Mouse (Mus musculus) embryonic facial prominence, embryonic 10.5 days (tissue): ENCODE results near the gene Atxn7l3. TPM values are rescaled to one million over a fixed set of nuclear protein-coding genes. Genes with fewer than 3 reads are reported as not detected.
A peak's percentile ranks its signal among the peaks of the same experiment; 100 is the strongest.

Source experiments
- DNase-seq: peaks from one replicate; pipeline ENCODE4 v3.0.0-alpha.2; 2017; ENCODE audit warnings: low spot score
- H3K27ac ChIP-seq: fragments of 300-500 bp; sonication (generic); replicated peaks from 2 replicates; pipeline ENCODE4 v1.5.1; 2016; ENCODE audit warnings: mild to moderate bottlenecking
- H3K27me3 ChIP-seq: fragments of 300-500 bp; sonication (generic); replicated peaks from 2 replicates; pipeline ENCODE4 v1.6.1; 2016; ENCODE audit warnings: low read depth, mild to moderate bottlenecking; ENCODE audit not compliant: poor library complexity, severe bottlenecking
- H3K36me3 ChIP-seq: fragments of 300-500 bp; sonication (generic); replicated peaks from 2 replicates; pipeline ENCODE4 v1.6.1; 2016; ENCODE audit warnings: mild to moderate bottlenecking, moderate library complexity
- H3K4me1 ChIP-seq: fragments of 300-500 bp; sonication (generic); 2 replicates; pipeline ENCODE4 v1.6.1; 2016
- H3K4me3 ChIP-seq: fragments of 300-500 bp; sonication (generic); 2 replicates; pipeline ENCODE4 v1.5.1; 2016; ENCODE audit warnings: mild to moderate bottlenecking, moderate library complexity
- H3K9me3 ChIP-seq: fragments of 300-500 bp; sonication (generic); 2 replicates; pipeline ENCODE4 v1.6.1; 2016; ENCODE audit warnings: mild to moderate bottlenecking
- WGBS: fragments of 180-500 bp; shearing (Covaris S2); methylation state at CpG from one replicate; pipeline ENCODE4 v1.1.7; 2016; 5-methylcytosine and 5-hydroxymethylcytosine counted together
- polyA plus RNA-seq: library from polyadenylated mRNA; unstranded; fragments of >200 nt; fragmentation: Nextera tagmentation; extraction: Ambion mirVana; gene quantifications from 2 replicates; pipeline ENCODE4 v1.2.1, GENCODE M21; 2016

The Atxn7l3 gene
- polyA plus RNA-seq, 1 experiment from 2014 or later = 18.2 TPM

GRCm38 (mm10) chr11:102266631-102267355, 29.6 kb downstream of the Atxn7l3 start:
- no peaks in the 10 kb centered on the region for H3K27me3 ChIP-seq
- H3K27ac ChIP-seq = no peak overlapping the region
- no peak overlapping the region for H3K4me3 ChIP-seq
- 86% methylated on average over 8 of the region's 8 CpGs for WGBS
- no peak for DNase-seq
- no peaks in the 10 kb centered on the region for H3K9me3 ChIP-seq
- peaks cover 38% of the 10 kb centered on the region for H3K36me3 ChIP-seq
- peaks cover 18% of the 10 kb centered on the region for H3K4me1 ChIP-seq

DNA sequence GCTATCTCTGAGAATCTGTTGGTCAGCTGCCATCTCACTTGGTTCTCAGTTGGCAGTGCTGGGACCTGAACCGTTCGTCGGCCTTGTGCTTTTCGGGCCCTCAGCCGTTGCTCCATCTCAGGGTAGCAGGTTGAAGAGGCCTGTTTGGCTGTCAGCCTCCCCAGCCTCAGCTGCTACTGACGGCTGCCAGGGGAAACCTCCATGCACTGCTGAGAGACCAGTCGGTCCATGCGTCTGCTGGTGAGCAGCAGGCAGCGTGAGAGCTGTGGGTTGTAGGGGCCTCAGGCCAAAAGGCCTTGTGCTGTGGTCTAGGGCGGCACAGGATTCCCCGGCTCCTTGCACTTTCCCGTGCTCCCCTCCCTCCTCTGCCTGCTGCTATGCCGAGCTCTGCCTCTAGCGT, 30.6 kb downstream of the Atxn7l3 start:
- WGBS = 64% methylated on average over 14 of the region's 14 CpGs
- Histone ChIP-seq H3K9me3 (no peaks in the 10 kb centered on the region), H3K4me3 (no peak overlapping the region), H3K36me3 (peaks cover 48% of the 10 kb centered on the region), H3K4me1 (peaks cover 18% of the 10 kb centered on the region), H3K27me3 (no peaks in the 10 kb centered on the region), H3K27ac (no peak overlapping the region)
- no peak for DNase-seq

DNA sequence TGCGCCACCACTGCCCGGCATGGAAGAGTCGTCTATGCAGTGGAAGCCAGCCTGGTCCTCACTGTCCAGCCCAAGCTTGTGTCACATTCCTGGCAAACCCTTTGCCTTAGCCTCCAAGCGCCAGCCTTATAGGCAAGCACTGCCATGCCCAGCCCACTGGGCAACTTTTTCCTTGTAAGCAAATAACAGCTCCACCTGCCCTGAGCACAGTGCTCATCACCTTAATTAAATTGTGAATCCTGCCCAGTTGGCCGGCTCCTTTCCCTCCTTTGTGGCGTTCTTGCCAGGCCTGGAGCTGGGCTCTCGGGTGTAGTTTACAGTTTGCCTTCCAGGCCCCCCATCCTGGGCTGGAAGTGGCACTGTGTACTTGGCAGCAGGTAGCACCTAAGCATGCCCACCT, 33.2 kb downstream of the Atxn7l3 start:
- WGBS = 92% methylated on average over 7 of the region's 7 CpGs
- H3K36me3 ChIP-seq = peaks cover 72% of the 10 kb centered on the region
- DNase-seq = no peak
- no peaks in the 10 kb centered on the region for H3K27me3 ChIP-seq
- H3K9me3 ChIP-seq = no peaks in the 10 kb centered on the region
- no peak overlapping the region for H3K4me3 ChIP-seq
- peaks cover 18% of the 10 kb centered on the region for H3K4me1 ChIP-seq
- H3K27ac ChIP-seq = no peak overlapping the region

- Histone ChIP-seq H3K36me3 (peaks cover 96% of the 10 kb centered on the region), H3K27ac (no peak overlapping the region), H3K27me3 (no peaks in the 10 kb centered on the region), H3K9me3 (no peaks in the 10 kb centered on the region), H3K4me3 (no peak overlapping the region), H3K4me1 (peaks cover 19% of the 10 kb centered on the region)
- DNase-seq = no peak
- WGBS = 91% methylated on average over 3 of the region's 3 CpGs
Measured at GRCm38 (mm10) chr11:102258521-102258920, 37.9 kb downstream of the Atxn7l3 start.

DNA sequence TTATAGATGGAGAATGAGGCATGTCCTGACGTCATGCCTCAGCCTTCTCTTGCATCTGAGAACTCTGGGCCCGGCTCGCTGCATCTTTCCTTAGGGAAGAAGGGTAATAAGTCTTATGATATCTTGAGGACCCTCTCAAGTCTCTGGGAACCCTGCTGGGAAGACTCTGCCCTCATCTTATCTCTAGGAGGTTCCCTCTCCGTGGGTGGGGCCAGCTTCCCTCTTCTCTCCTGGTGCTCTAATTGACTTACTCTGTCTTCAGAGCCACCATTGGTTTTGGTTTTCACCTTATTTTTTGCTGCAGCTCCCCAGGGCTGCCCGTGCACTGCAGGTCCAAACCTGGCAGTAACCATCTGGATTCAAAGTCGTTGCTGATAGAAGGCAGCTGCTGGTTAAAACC, 38.3 kb downstream of the Atxn7l3 start:
- H3K27ac ChIP-seq = no peak overlapping the region
- WGBS = 84% methylated on average over 6 of the region's 6 CpGs
- H3K36me3 ChIP-seq = peaks cover 95% of the 10 kb centered on the region
- DNase-seq = no peak
- no peaks in the 10 kb centered on the region for H3K27me3 ChIP-seq
- H3K9me3 ChIP-seq = no peaks in the 10 kb centered on the region
- no peak overlapping the region for H3K4me3 ChIP-seq
- H3K4me1 ChIP-seq = peaks cover 19% of the 10 kb centered on the region

- peaks cover 19% of the 10 kb centered on the region for H3K4me1 ChIP-seq
- H3K27ac ChIP-seq = peak overlapping the region; percentile 69
- no peaks in the 10 kb centered on the region for H3K27me3 ChIP-seq
- no peak overlapping the region for H3K4me3 ChIP-seq
- 37% methylated on average over 9 of the region's 9 CpGs for WGBS
- H3K9me3 ChIP-seq = no peaks in the 10 kb centered on the region
- peak; percentile 73 for DNase-seq
- peaks cover 95% of the 10 kb centered on the region for H3K36me3 ChIP-seq
Measured at GRCm38 (mm10) chr11:102257514-102257913, 38.9 kb downstream of the Atxn7l3 start.

DNA sequence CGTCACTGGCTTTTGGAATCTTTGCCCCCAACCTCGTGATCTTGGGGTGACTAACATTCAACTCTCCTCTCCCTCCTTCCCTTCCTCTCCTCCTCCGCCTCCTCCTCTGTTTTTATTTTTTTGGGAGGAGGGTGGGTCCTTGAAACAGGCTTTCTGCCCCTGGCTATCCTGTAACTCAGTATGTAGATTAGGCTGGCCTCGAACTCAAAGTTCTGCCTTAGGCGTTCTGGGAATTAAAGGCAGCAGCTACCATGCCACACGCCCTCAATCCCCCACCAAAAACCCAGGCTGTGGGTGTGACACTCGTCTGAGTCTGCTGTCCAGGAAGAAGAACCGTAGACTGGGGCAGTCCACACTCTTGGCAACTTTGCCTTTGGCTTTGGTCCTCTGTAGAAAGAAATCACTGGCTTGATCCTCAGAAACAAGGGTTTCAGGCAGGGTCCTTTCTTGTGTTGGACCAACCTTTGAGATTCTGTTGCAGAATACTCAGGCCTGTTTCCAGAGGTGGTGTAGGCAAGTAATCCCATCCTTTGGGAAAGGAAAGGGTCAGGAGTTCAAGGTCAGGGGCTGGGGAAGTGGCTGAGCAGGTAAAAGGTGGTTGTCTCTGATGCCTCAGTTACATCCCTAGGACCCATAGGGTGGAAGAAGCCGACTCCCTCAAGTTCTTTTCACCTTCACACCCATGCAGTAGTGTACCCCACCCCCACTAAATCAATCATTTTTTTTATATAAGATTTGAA, 46.9 kb downstream of the Atxn7l3 start:
- Histone ChIP-seq H3K27ac (peak overlapping the region; percentile 88), H3K36me3 (peaks cover 40% of the 10 kb centered on the region), H3K4me3 (peak overlapping the region; percentile 95), H3K9me3 (no peaks in the 10 kb centered on the region), H3K4me1 (peaks cover 25% of the 10 kb centered on the region), H3K27me3 (peaks cover 20% of the 10 kb centered on the region)
- 14% methylated on average over 9 of the region's 9 CpGs for WGBS
- no peak for DNase-seq

DNA sequence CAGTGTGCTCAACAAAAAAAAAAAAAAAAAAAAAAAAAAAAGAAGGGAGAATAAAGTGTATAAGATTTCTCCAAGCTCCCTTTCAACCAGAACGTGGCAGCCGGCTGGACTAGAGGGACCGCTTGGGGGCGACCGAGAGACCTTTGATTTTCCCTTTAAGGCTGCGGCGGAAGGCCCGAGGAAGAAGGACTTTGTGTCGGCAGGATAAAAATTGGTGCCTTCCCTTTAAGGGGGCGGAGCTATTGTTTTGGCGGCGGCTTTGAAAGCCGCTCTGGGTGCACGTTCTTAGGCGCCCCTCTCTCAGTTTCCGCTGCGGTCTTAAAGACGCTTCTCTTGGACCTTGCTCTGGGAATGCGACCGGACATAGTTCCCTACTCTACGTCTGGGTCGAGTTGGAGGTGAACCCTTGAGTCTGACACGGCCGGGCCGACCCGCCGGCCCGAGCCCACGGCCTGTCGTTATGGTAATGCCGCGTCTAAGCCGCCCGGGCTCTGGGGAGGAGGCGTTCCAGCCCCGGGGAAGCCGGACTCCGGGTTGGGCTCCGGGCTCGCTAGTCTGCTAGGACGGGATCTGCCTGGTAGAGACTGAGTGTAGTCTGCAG, 47.7 kb downstream of the Atxn7l3 start, which contains the start of gene BC030867:
TSS of gene BC030867 (plus strand) at position 253 of the 601 bp plus-strand sequence.
- DNase-seq = peak; percentile 96
- H3K4me3 ChIP-seq = peak within 1 kb of the TSS; percentile 95
- H3K27ac ChIP-seq = peak within 1 kb of the TSS; percentile 88
- peaks cover 24% of the 10 kb centered on the region for H3K27me3 ChIP-seq
- WGBS = under 1% methylated on average over 41 of the region's 41 CpGs
- peaks cover 32% of the 10 kb centered on the region for H3K36me3 ChIP-seq
- H3K9me3 ChIP-seq = no peaks in the 10 kb centered on the region
- H3K4me1 ChIP-seq = peaks cover 26% of the 10 kb centered on the region

GRCm38 (mm10) chr11:102246871-102247270, 49.6 kb downstream of the Atxn7l3 start:
- no peak overlapping the region for H3K4me3 ChIP-seq
- H3K4me1 ChIP-seq = peaks cover 26% of the 10 kb centered on the region
- peaks cover 14% of the 10 kb centered on the region for H3K36me3 ChIP-seq
- H3K27me3 ChIP-seq = peaks cover 24% of the 10 kb centered on the region
- H3K9me3 ChIP-seq = no peaks in the 10 kb centered on the region
- 86% methylated on average over 4 of the region's 4 CpGs for WGBS
- H3K27ac ChIP-seq = no peak overlapping the region
- DNase-seq = no peak

- H3K4me1 ChIP-seq = peaks cover 27% of the 10 kb centered on the region
- no peak for DNase-seq
- H3K27ac ChIP-seq = no peak overlapping the region
- WGBS = 93% methylated on average over 6 of the region's 6 CpGs
- H3K9me3 ChIP-seq = no peaks in the 10 kb centered on the region
- H3K4me3 ChIP-seq = no peak overlapping the region
- peaks cover 24% of the 10 kb centered on the region for H3K27me3 ChIP-seq
- H3K36me3 ChIP-seq = peaks cover 8% of the 10 kb centered on the region
Measured at GRCm38 (mm10) chr11:102246273-102246635, 50.2 kb downstream of the Atxn7l3 start.

DNA sequence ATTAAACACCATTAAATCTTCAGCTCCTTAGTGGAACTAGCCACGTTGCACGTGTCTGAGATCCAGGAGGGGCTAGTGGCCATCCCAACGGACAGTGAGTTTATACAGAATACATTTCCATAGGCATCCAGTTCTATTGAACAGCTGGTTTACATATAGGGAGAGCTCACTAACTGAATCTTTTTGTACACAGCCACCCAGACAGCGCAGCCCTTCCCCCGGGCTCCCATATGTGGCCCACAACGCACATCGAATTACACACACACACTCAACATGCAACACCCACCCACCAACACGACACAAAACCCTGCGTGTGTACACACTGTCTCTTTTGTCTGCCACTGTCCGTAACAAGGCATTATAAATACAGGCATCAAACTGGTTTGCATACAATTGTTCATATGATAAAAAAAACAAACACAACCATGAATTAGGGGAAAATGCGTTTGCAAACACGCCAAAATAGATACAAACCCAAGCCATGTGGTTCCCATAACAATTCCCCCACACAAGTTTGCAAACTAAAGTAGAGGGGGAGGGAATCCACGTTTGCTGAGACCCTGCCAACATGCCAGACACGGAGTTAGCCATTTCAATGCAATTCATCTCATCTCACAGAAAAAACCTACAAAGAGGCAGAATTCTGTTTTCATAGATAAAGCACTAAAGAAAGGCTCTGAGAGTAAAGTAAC, 50.7 kb downstream of the Atxn7l3 start:
- 60% methylated on average over 14 of the region's 14 CpGs for WGBS
- H3K27ac ChIP-seq = peak overlapping the region; percentile 81
- DNase-seq = no peak

DNA sequence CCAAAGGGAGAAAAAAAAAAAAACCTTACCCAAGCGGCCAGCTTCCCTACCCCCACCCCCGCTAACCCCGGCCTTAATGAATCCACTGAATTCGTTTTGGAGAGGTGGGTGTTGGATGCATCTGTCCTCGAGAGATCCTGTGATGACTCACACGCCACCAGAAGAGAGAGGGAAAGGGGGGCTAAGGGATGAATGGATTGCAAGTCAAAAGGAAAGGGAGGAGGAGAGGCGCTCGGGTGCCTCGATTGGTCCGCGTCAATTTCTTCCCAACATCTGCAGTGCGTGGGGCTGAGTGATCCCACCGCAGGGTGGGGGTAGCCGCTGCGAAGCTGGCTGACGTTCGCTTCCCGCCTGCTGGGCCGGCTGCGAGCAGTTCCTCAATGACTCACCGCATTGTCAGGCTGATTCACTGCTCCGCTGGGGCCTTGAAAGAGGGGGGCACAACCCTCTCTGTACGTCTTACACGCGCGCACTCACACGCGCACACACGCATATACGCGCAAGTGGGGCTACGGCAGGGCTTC, 51.4 kb downstream of the Atxn7l3 start:
- no peaks in the 10 kb centered on the region for H3K9me3 ChIP-seq
- peaks cover 29% of the 10 kb centered on the region for H3K4me1 ChIP-seq
- H3K4me3 ChIP-seq = peak overlapping the region; percentile 54
- H3K36me3 ChIP-seq = no peaks in the 10 kb centered on the region
- H3K27me3 ChIP-seq = peaks cover 24% of the 10 kb centered on the region
- DNase-seq = peak; percentile 66
- 2% methylated on average over 32 of the region's 32 CpGs for WGBS
- H3K27ac ChIP-seq = peak overlapping the region; percentile 81

More for the DNA sequence above, 50.7 kb downstream of the Atxn7l3 start:
- Histone ChIP-seq H3K4me3 (peak overlapping the region; percentile 54), H3K36me3 (peaks cover 3% of the 10 kb centered on the region), H3K4me1 (peaks cover 29% of the 10 kb centered on the region), H3K27me3 (peaks cover 24% of the 10 kb centered on the region), H3K9me3 (no peaks in the 10 kb centered on the region)
